Mouse (Mus musculus) telencephalon, adult 2 months (tissue): ENCODE measurements around the gene Mok.
"Not testable (repeated sequence)": the region's sequence is repeated elsewhere in the genome, so short reads cannot be mapped to it uniquely, and the experiment has no call there.

ENCODE experiments used
- DNase-seq: peaks from one replicate; pipeline ENCODE4 v3.0.0-alpha.2; 2011; ENCODE audit warnings: low read depth, low spot score

Mok gene

DNA sequence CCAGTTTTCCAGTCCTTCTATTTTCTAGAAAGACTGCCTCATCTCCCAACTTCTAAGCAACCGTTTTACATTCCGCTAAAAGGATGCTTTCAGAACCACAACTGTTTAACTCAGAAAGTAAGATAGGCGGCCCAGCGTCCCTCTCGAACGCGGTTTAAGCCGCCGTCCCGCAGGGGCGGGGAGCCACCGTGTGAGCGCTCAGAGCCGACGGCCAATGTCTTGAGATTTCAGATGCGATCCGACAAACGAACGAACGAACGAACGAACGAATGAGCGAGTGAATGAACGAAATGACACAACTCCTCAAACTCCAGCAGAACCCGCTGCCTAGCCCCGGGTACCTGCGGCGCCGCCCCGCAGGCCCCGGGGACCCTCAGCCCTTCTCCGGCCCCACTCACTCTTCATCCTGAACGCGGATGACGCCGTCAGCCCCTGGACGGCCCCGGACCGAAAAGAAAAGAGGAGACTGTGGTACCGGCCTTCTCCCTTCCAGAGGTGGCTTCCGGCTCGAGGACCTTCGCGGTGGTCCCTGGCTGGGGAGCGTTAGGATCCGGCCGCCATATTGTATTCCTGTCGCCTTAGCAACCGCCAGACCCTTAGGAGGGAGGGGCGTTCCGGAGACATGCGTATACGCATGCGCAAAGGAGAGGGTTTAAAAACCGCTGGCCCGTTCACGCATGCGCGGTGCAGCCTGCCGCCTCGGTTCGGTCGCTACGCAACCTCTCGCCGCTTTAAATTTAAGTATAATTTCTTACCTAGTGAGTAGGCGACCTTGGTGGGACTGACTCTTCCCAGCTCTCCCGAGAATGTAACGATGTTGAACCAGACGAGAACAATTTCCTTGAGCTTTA, at the start of gene Mok:
TSS of gene Mok (minus strand) at position 592 of the 851 bp plus-strand sequence.
- DNase-seq: peak; percentile 85

DNA sequence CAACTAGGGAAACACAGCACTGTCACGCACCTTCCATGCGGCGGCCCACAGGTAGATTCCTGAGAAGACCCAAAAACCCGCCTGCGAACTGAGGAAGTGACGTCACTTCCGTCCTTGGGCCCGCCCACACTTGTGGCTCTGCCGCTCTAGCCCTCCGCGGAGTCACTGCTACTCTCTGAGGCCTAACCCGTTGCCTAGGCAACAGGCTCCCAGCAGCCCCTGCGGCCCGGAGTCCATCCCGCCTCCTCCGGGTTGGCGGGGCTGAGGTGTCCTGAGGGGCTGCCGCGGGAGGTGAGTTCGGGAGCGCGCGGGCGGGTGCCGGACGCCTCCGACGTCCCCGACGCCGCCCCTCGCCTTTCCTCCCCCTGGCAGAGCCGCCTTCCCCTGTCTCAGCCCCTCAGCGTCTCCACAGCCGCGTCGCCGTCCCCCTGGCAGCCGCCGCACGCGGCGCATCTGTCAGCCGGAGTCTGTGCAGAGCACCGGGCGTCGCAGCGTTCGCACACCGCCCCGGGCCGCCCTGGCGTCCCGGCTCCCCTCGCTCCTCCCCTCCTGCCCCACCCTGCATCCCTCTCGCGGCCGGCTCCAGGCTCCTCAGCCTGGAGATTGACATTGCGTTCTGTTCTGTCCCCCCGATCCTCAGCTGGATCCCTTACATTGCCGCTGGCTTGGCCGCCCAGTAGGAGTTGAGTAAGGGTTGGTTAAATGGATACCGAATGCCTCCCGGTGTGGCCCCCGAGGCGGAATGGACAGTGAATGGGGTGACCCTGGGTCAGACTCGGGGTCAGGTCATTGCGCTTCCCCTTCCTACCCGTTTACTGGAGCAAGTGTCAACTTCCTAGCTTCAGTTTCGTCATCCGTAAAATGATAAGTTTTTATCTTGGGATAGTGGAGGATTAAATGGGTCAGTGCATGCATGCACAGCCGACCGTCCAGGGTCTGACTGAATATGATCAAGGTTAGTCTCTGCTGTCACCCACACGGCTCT, 48.6 kb upstream of the Mok start, which contains the start of the genes Cinp and Tecpr2:
TSS of gene Cinp (minus strand) at position 110 of the 985 bp plus-strand sequence.
TSS of gene Tecpr2 (plus strand) at position 229 of the 985 bp plus-strand sequence.
- DNase-seq: peak; percentile 98

GRCm38 (mm10) chr12:110888606-110889005, 47.9 kb upstream of the Mok start:
- no peak for DNase-seq

GRCm38 (mm10) chr12:110888106-110888505, 47.4 kb upstream of the Mok start:
- DNase-seq: no peak

GRCm38 (mm10) chr12:110885251-110885650, 44.5 kb upstream of the Mok start:
- DNase-seq: no peak

GRCm38 (mm10) chr12:110882291-110882690, 41.6 kb upstream of the Mok start:
- no peak for DNase-seq

DNA sequence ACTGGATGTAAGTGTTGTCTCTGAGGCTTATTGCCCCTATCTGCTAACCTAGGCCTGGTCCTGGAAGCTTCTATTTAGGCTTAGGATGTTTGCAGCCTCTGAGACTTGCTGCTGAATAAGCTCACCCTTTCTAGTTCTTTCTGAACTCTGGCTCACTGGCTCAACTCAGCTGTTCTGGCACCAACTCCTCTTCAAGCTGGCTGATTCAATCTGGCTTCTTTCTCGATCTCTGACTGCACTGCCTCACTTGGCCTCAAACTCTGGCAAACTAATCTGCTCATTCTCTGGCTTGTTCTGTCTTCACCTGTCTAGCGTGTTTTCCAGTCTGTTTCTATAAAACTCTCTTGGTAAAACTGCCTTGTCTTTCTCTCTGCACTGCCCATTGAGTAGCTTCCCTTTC, 34.6 kb upstream of the Mok start:
- DNase-seq: no peak

DNA sequence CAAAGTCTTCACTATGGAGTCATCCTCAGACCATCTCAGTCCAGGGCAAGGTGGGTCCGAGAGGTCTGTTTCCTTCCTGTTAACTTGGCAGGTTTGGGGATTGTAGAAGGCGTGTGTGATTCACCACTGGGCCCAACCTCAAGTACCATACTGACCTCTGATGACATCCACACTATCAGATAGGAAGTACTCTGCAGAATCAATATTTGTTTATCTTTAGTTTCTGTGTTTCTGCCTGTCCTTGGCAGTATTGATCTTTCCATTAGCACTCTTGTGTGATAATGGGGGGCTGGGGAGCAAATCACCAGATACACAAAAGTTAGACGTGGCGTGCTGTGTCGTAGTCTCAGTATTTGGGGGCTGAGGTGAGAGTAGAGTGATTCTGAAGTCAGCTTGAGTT, 30.5 kb upstream of the Mok start:
- no peak for DNase-seq

DNA sequence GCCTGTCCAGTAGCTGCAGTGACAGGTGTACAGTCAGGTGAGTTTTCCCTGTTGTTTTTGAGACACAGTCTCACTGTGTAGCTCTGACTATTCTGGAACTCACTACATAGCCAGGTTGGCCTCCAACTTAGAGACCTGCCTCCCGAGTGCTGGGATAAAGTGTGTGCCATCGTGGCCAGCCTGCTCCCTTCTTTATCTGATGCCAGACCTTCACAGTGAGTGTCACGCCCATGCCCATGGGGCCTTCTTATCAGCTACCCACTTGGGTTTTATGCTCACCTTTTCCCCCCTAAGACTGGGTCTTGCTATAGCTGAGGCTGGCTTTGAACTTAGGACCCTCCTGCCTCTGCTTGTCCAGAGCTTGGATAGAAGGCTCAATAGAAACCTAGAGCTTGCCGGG, 29.4 kb upstream of the Mok start:
- no peak for DNase-seq

GRCm38 (mm10) chr12:110865989-110866388, 25.2 kb upstream of the Mok start:
- no peak for DNase-seq

GRCm38 (mm10) chr12:110865571-110865970, 24.8 kb upstream of the Mok start:
- no peak for DNase-seq

- no peak for DNase-seq
Measured at GRCm38 (mm10) chr12:110864008-110864407, 23.3 kb upstream of the Mok start.

DNA sequence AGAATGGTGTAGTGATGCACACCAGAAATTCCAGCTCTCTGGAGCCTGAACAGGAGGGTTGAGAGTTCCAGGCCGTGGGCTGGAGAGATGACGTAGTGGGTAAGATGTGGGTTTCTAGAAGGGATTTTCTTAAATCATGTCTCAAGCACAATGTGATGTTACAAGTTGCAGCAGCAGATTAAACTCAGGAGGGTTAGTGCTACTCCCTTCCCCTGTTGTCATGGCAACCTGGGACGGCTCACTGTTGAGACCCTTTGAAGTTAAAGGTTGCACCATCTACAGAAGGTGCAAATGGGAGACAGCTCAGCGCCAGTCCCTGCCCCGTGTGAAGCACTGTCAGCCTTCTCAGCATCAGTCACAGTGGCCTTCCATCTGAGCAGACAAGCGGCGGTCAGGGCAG, 20.5 kb upstream of the Mok start:
- DNase-seq: no peak

DNA sequence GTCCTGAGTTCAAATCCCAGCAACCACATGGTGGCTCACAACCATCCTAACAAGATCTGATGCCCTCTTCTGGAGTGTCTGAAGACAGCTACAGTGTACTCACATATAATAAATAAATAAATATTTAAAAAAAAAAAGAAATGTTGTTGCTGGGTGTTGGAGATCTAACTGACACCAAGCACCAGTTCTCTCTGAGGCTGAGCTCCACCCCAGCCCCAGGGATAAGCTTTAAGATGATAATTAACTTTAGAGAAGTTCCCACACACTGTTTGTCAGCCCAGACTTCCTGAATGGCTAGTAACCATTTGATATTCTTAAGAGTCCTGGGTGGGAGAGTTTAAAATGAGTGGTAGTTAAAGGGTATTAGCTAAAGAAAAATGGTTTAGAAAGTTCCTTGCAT, 19.6 kb upstream of the Mok start:
- no peak for DNase-seq

DNA sequence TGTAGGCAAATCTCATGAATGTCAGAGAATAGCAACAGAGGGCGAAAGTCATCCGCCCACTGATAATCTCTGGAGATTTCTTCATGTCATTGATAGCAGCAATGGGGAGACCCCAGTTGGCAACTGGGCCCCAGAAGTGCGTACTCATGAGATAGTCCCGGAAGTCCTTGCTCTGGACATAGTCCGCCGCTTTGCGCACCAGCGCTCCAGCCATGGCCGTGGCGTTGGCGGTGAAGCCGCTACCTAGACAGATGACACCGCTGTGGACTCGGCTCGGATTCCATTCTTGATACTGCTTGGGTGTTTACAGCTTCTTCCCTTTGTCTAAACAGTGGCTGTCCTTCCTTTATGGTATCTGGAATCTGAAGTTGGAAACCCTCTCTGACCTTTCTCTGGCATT, 17.9 kb upstream of the Mok start:
- DNase-seq: not testable (repeated sequence)

- DNase-seq: no peak
Measured at GRCm38 (mm10) chr12:110857196-110857595, 16.5 kb upstream of the Mok start.

- DNase-seq: no peak
Measured at GRCm38 (mm10) chr12:110854786-110855737, 14.3 kb upstream of the Mok start.

DNA sequence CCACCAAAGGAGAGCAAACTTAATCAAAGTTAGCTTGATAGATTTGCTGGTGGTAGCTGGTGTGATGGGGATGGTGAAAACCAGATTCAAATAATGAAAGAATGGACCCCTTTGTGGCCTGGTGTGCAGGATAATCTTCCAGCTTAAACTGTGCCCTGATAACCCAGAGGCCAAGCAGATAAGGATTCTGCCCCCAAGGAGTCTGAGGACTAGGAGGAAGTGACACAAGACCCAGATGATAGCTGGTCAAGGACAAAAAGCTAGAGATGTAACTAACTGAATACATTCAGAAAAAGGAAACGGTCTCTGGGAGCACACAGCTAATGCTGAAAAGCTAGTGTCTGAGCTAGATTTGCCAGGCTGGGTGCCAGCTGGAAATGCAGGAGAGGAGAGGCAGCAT, 11.2 kb upstream of the Mok start:
- no peak for DNase-seq

DNA sequence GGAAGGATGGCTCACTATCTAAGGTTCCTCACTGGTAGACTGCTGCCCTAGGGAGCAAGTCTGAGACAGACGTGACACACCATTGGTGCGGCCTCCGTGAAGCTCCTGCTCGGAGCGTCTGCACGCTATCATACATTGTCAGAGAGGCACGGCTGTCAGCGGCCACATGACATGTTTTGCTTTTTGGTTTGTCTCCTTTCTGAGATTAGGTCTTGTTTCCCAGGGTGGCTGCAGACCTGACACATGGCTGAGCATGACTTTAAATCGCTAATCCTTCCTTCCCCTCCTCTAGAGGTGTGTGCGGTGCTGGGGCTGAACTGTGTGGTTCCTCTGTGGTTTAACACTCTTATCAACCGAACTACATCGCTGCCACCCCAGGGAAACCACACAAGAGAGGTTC, 10.7 kb upstream of the Mok start:
- no peak for DNase-seq

- no peak for DNase-seq
Measured at GRCm38 (mm10) chr12:110850929-110851256, 10.2 kb upstream of the Mok start.
